Mouse (Mus musculus): Measurements from ENCODE around the gene Adam8.

GRCm38 (mm10) chr7:139946032-139946431, 46.3 kb downstream of the Adam8 start:
- TF ChIP-seq CTCF (IDR thresholded peaks at IDR 0.05; ENCODE audit: borderline replicate concordance, insufficient read depth, low read depth, low read length) (no peak), POLR2A (IDR thresholded peaks at IDR 0.05; ENCODE audit: borderline replicate concordance, insufficient read depth, low read length) (no peak)

All from cerebellum, adult 2 months (tissue).